Mouse (Mus musculus): ENCODE results near the gene Kbtbd2.

Kbtbd2 gene

DNA sequence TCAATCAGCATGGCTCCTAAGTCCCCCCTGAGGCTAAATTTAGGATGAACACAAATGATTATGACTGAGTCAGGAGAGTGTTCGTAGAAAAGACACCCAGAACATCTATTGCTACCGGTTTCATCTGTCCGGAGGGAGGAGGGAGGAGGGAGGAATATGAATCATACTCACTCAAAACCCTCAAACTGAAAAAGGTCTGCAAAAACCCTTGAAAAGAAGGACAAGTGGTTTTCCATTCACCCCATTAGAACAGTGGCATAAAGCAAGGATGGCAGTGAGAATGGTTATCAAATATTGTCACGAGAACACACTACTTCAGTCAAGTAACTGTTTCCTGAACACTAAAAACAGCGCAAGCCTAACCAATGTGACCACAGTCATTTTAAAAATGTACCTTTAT lies 12.5 kb downstream of the Kbtbd2 start:
- no peak for DNase-seq (ENCODE audit: low spot score in 2 of 2)

DNA sequence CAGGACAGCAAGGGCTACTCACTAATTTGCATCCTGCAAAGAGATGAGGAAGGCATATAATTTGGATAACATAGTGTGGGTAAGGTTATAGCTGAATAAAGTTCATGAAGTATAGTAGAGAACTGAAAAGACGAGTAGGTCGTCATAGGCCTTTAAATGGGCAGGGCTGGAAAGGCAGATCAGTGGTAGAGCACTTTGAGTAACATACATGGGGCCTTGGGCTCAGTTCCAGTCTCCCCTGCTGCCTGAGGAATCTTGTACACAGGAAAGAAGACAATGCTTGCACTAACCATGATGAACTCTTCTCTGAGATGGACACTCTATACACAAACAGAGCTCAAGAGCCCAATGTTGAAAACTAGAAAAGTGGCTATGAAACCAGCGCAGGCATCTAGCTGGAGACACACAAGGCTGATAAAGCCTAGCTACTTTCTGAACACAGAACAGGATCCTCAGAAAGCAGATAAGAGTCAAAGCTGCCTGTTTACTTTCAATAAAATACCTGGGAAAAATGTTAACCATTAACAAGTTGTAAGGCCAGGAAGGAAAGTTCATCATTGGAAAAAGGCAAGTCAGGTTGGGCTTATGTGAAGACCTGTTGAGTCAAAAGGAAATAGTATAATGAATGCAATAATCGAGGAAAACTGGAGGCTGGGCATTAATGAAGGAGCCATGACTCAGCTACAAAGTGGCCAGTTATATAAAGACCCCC lies 13.9 kb downstream of the Kbtbd2 start:
- no peak for DNase-seq (ENCODE audit: low spot score in 2 of 2)

DNA sequence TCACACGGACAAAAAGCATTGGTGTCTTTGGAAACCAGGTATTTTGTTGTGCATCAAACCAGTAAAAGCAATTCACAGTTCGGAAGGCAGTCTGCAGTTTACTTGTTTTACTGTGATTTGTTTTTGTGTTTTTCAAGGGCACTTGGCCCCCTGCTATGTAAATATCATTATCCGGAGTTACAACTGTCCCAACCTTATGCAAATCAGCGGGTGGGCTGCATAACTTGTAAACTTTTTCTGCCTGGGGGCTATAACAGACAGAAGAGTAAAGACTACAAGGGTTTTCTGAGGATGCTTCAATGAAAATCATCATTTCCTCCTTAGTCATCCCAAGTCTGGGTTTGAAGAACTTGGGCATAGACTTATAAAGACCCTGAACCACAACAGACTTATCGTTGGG lies 18.0 kb downstream of the Kbtbd2 start:
- DNase-seq (ENCODE audit: low spot score in 2 of 2): no peak

DNA sequence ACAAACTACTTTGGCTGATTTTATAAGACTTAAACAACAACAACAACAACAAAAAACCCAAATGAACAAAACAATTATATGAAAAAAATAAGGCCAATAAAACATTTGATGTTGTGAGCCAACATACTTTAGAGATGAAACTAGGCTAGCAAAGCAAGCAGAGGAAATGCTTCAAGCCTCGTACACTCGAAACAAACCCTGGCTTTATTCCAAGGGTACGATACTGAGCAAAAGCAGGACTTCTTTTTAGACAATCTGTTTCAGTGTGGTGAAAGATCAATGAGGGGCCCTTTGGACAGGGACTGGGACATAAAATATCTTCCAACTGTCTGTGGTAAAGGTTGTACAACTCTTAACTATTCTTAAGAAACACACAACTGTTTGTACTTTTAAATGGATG lies 21.8 kb downstream of the Kbtbd2 start:
- no peak for DNase-seq (ENCODE audit: low spot score in 2 of 2)

DNA sequence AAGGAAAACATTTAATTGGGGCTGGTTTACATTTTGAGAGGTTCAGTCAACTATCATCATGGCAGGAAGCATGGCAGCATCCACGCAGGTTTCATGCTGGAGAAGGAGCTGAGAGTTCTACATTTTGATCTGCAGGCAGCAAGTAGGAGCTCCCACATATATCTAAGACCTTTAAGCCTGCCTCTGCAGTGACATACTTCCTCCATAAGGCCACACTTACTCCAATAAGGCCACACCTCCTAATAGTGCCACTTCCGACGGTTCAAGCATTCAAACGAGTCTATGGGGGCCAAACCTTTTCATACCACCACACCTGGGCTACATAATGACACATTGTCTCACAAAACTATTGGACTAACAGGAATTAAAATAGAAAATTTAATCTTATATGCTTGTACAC lies 31.9 kb downstream of the Kbtbd2 start:
- no peak for DNase-seq (ENCODE audit: low spot score in 2 of 2)

DNA sequence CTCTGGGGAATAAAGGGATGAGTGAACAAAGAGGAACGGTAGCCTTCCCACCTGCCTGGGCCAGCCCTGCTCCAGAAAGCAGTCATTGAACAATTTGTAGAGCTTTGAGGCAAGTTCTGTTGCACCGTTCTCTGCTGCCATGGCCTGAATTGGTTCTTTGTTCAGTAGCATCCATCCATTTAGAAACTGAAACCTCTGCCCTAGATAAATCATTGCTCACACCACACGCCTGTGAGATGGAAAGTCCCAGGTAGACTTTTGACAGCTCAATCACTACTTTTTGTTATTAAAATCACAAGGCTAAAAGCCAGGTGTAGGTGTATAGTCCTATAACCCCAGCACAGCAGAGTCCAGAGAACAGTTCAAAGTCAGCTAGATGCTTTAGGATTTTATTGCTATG lies 32.3 kb downstream of the Kbtbd2 start:
- DNase-seq (ENCODE audit: low spot score in 2 of 2): no peak

DNA sequence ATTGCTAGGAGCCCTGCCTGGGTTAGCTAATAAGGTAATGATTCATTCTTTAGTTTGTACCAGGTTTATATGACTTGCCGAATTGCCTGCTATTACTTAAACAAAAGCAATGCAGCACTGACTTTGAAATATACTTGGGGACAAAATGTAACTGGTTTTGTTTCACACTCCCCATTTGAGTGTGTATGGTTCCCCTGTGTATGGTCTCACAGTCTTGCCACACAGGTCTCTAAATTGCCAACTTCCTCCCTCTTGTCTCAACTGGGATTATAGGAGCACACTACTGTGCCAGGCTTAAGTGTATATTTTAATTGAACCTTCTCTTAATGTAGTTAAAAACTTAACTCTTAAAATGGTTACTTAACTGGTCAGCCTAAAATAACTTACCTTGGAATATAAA lies 38.3 kb downstream of the Kbtbd2 start:
- DNase-seq (ENCODE audit: low spot score in 2 of 2): no peak

DNA sequence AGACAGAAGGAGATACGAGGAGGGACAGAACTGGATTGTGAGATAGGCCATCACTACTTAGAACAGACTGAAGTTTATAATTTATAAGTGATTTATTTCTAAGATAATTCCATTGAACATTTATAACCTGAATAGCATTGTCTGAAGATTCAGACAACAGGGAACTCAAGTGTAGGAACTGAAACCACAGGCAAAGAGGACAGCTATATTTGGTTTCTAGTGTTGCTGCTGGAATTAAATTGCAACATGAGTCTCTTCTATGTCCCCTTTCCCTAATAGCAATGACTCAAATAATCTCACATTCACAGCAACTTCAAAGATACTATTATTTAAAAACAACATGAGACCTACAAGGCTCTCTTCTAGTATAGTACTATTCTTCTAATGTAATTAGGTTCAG lies 41.5 kb downstream of the Kbtbd2 start:
- no peak for DNase-seq (ENCODE audit: low spot score in 2 of 2)

DNA sequence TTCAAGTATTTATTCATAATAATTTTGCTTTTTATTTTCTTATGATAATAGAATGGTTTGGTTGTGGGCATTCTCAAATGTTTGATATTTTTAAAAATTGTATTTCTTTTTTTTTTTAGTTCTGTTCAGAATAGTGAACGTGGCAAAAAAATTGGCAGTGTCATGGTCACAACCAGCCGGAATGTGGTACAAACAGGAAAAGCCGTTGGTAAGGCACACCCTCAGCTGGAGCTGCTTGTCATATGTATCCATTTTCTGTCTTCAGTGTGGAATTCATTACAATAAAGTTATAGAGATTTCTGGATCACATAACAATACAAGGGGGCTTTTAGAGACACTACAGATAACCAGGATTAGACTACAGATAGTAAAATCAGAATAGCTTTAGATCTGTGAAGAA lies 43.9 kb downstream of the Kbtbd2 start:
- DNase-seq (ENCODE audit: low spot score in 2 of 2): no peak

DNA sequence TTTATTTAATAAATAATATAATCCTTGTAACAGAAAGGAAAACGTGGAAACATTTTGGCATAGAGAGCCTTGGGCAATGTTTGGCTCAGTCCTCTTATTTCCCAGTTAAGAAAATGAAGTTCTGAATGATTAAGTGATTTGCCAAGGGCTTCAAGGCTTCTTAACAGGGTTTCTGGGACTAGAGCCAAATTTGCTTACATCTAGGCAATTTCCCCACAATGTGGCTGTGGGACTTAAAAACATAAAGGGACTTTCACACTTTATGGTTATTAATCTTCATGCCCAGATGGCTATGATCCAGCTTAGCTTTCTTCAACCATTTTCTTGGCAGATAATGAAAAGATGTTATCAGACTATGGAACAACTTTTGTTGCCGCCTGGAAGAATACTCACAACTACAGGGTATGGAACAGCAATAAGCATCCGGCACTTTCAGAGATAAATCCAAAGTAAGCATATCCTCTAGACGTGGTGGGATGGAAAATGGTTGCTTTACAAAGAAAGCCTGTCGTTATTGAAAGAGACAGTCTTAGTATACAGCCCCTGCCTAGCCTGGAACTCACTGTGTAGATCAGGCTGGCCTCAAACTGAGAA lies 51.6 kb downstream of the Kbtbd2 start:
- no peak for DNase-seq (ENCODE audit: low spot score in 2 of 2)

DNA sequence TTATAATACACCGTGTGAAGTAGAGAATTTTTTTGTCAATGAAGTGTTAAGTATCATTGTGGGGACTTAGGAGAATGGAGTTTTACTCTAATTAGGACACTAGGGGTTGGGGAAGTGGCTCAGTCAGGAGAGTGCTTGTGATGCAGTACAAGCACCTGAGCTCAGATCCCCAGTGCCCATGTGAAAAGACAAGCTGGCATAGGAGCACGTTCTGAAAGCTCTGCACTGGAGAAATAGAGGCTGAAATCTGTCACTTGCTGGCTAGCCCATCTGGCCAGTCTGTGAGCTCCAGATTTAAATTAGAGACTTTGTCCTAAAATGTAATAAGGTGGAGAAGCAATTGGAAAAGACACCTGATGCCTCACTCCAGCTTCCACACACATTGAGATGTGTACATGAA lies 65.1 kb downstream of the Kbtbd2 start:
- DNase-seq (ENCODE audit: low spot score in 2 of 2): no peak

Data from spleen, postnatal 10 days (tissue).